In genomic region chr4:85198431-85198830, GRCm38 (mm10) we compare ENCODE assay signal across 24 mouse cellular contexts. TPM values are rescaled to one million over a fixed set of nuclear protein-coding genes. Genes with fewer than 3 reads are reported as not detected.
A peak's percentile ranks its signal among the peaks of the same experiment; 100 is the strongest.
DNase-seq lines count a peak whose midpoint lies in the region; ATAC-seq lines count a peak whose summit lies in the region.
"Had no signal": no experiment of that assay in that cellular context is flagged by ENCODE, and none has a peak within 500 bp of the region (broad histone marks: within the 10 kb centered on the region; RNA-seq: fewer than 3 reads in every experiment).

No protein-coding gene starts in this region.

- peak; percentile 81 for ATAC-seq in intestine, embryonic 15.5 days
- peak; percentile 56; the same call in 1 of the 2 replicates for ATAC-seq in stomach, embryonic 16.5 days (ENCODE audit: insufficient read depth, low FRiP score)
- ATAC-seq: forebrain, embryonic 13.5 days; forebrain, postnatal 0 days; Patski had no signal

- H3K4me1 ChIP-seq in intestine, embryonic 15.5 days (replicated peaks), result no peaks in the 10 kb centered on the region
- H3K4me1 ChIP-seq in stomach, embryonic 16.5 days (ENCODE audit: control insufficient read depth, insufficient read depth, low read length), result no peaks in the 10 kb centered on the region
- H3K4me1 ChIP-seq: embryonic facial prominence, embryonic 13.5 days; forebrain, embryonic 13.5 days; heart, embryonic 12.5 days; hindbrain, embryonic 10.5 days had no signal

- no peak overlapping the region for H3K4me2 ChIP-seq in intestine, embryonic 15.5 days (replicated peaks)
- H3K4me2 ChIP-seq in stomach, embryonic 16.5 days (ENCODE audit: low read depth, low read length), result no peak overlapping the region
- H3K4me2 ChIP-seq: embryonic facial prominence, embryonic 13.5 days; forebrain, embryonic 13.5 days; heart, embryonic 12.5 days; hindbrain, embryonic 15.5 days had no signal

- H3K4me3 ChIP-seq in intestine, embryonic 15.5 days (replicated peaks), result no peak overlapping the region
- no peak overlapping the region for H3K4me3 ChIP-seq in stomach, embryonic 16.5 days (replicated peaks; ENCODE audit: low read length)
- H3K4me3 ChIP-seq: embryonic facial prominence, embryonic 13.5 days; forebrain, embryonic 13.5 days; heart, adult 2 months; heart, embryonic 12.5 days; hindbrain, embryonic 10.5 days; hindbrain, embryonic 15.5 days had no signal

- WGBS in intestine, embryonic 15.5 days, result 80% methylated on average over 9 of the region's 9 CpGs
- WGBS in stomach, embryonic 16.5 days, result 71% methylated on average over 9 of the region's 9 CpGs

- no peaks in the 10 kb centered on the region for H3K36me3 ChIP-seq in intestine, embryonic 15.5 days
- no peaks in the 10 kb centered on the region for H3K36me3 ChIP-seq in stomach, embryonic 16.5 days (ENCODE audit: control insufficient read depth, insufficient read depth, low read length)
- H3K36me3 ChIP-seq: embryonic facial prominence, embryonic 13.5 days; heart, embryonic 12.5 days; hindbrain, embryonic 10.5 days; hindbrain, embryonic 15.5 days had no signal

- peak; percentile 31 for DNase-seq in urinary bladder, postnatal 25 days (ENCODE audit: low spot score)
- no peak for DNase-seq in urinary bladder, postnatal 10 days (ENCODE audit: low spot score)
- peak; percentile 24 for DNase-seq in NIH3T3 (ENCODE audit: low read depth)
- no peak for DNase-seq in layer of hippocampus, adult 18-20 months (ENCODE audit: low spot score in 2 of 2)
- DNase-seq in cerebellum, adult 11-12 months, result no peak
- DNase-seq in lung, postnatal 25 days (ENCODE audit: low spot score), result no peak
- DNase-seq: adrenal gland, adult 8-10 months; adrenal gland, postnatal 36 days; cerebellum, adult 8-10 months; cerebellum, postnatal 14 days; embryo, embryonic 11 days; forebrain, postnatal 0 days; gastrocnemius, postnatal 14 days had no signal

- H3K27me3 ChIP-seq in intestine, embryonic 15.5 days (replicated peaks), result no peaks in the 10 kb centered on the region
- peaks cover 5% of the 10 kb centered on the region for H3K27me3 ChIP-seq in stomach, embryonic 16.5 days (ENCODE audit: control insufficient read depth, insufficient read depth, low read length)
- H3K27me3 ChIP-seq: Patski had no signal

- no peaks in the 10 kb centered on the region for H3K9me3 ChIP-seq in intestine, embryonic 15.5 days
- no peaks in the 10 kb centered on the region for H3K9me3 ChIP-seq in stomach, embryonic 16.5 days (replicated peaks; ENCODE audit: control insufficient read depth, low read length)
- H3K9me3 ChIP-seq: embryonic facial prominence, embryonic 13.5 days; forebrain, embryonic 13.5 days; heart, embryonic 12.5 days; hindbrain, embryonic 10.5 days; hindbrain, embryonic 15.5 days had no signal

- no peak overlapping the region for H3K9ac ChIP-seq in intestine, embryonic 15.5 days
- no peak overlapping the region for H3K9ac ChIP-seq in stomach, embryonic 16.5 days (ENCODE audit: low read length)
- H3K9ac ChIP-seq: embryonic facial prominence, embryonic 13.5 days; forebrain, embryonic 13.5 days; forebrain, postnatal 0 days; heart, embryonic 12.5 days; hindbrain, embryonic 15.5 days had no signal

- H3K27ac ChIP-seq in intestine, embryonic 15.5 days, result no peak overlapping the region
- no peak overlapping the region for H3K27ac ChIP-seq in stomach, embryonic 16.5 days (ENCODE audit: low read length)
- H3K27ac ChIP-seq: embryonic facial prominence, embryonic 13.5 days; forebrain, embryonic 13.5 days; heart, adult 2 months; hindbrain, embryonic 10.5 days; hindbrain, embryonic 15.5 days had no signal

RNA-seq across cellular contexts. Expression of gene Sh3gl2, which starts 6.5 kb away (rescaled TPM):
- 16.7 and 18.4 TPM in 2 replicates for polyA plus RNA-seq in intestine, embryonic 15.5 days (2015; fragmentation: Nextera tagmentation; extraction: Ambion mirVana)
- 11.4 and 16.7 TPM in 2 replicates for polyA plus RNA-seq in stomach, embryonic 16.5 days (2015; fragmentation: Nextera tagmentation; extraction: Ambion mirVana)
- total RNA-seq in layer of hippocampus, adult 18-20 months (2021), result 100 to 1,000 TPM; 289 to 293 TPM
- total RNA-seq: common myeloid progenitor, adult 5-6 weeks; MEL had no signal

Comparison
In these comparisons a context has a peak if more than half of its experiments do, and no peak if none do; other contexts are left out.
1. DNase-seq: peak in urinary bladder, postnatal 25 days (single experiment) and NIH3T3 (single experiment); none in urinary bladder, postnatal 10 days (single experiment), layer of hippocampus, adult 18-20 months (0 of 2), cerebellum, adult 11-12 months (single experiment) and lung, postnatal 25 days (single experiment).